Mouse (Mus musculus): Measurements from ENCODE around the gene Wnk4. TPM values are rescaled to one million over a fixed set of nuclear protein-coding genes. Genes with fewer than 3 reads are reported as not detected.
"Not testable (repeated sequence)": the region's sequence is repeated elsewhere in the genome, so short reads cannot be mapped to it uniquely, and the experiment has no call there.

Wnk4 gene
- polyA plus RNA-seq, 1 experiment from 2014 or later, result 5.8 TPM

DNA sequence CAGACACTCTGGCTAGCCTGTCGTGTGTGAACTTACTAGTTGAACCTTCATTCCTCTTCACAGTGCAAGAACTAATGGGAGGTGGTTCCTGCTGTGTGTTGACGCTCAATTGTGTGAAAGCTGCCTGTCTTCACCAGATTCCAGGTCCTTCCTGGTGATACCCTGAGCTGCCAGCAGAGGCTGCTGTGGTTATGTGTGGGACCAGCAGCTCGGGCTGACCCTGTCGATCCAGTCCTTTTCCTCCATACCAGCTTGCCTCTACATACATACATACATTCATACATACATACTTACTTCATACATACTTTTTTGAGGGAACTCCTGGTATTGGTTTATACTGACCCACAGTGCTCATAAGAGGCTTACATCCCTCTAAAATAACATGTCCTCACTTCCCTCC is 63.2 kb downstream of the Wnk4 start:
- Histone ChIP-seq H3K27me3 (ENCODE audit: insufficient read depth, low read length) (no peaks in the 10 kb centered on the region), H3K27ac (ENCODE audit: low read depth) (no peak overlapping the region), H3K4me2 (no peak overlapping the region), H3K4me1 (ENCODE audit: insufficient read depth) (no peaks in the 10 kb centered on the region), H3K36me3 (ENCODE audit: insufficient read depth) (peaks cover 77% of the 10 kb centered on the region), H3K4me3 (ENCODE audit: low read depth, low read length) (no peak overlapping the region), H3K9ac (no peak overlapping the region), H3K9me3 (ENCODE audit: low read depth, low read length) (no peaks in the 10 kb centered on the region)
- peak; percentile 86 for DNase-seq
- peak; percentile 97 for TF ChIP-seq CTCF (IDR thresholded peaks at IDR 0.05; ENCODE audit: low read depth)
- ATAC-seq (ENCODE audit: insufficient read depth), result peak; percentile 50; the same call in 1 of the 2 replicates
- 7% methylated on average over 4 of the region's 4 CpGs for WGBS

DNA sequence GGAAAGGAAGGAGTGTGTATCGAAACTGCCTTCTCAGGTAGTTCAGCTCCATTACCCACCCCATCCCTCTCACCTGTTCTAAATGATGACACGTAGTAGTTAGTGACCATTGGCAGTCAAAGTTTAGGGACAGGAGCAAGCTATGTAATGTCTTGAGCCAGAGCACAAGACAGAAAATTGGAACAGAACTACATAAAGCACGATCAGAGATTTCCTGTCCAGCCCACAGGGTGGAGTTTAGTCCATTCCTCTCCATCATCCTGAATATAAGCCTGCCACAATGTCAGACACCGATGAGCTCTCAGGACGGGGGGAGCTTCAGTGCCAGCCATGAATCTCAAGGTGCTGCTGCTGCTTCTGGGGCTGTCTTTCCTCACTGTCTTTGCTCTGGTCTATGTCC is 64.4 kb downstream of the Wnk4 start, which contains the start of gene Aoc2:
Gene Aoc2 (plus strand): TSS at position 301 of the 400 bp plus-strand sequence.
- Histone ChIP-seq H3K27me3 (ENCODE audit: insufficient read depth, low read length) (no peaks in the 10 kb centered on the region), H3K9ac (no peak within 1 kb of the TSS), H3K27ac (ENCODE audit: low read depth) (no peak within 1 kb of the TSS), H3K4me1 (ENCODE audit: insufficient read depth) (no peaks in the 10 kb centered on the region), H3K36me3 (ENCODE audit: insufficient read depth) (peaks cover 70% of the 10 kb centered on the region), H3K9me3 (ENCODE audit: low read depth, low read length) (no peaks in the 10 kb centered on the region), H3K4me2 (no peak within 1 kb of the TSS), H3K4me3 (ENCODE audit: low read depth, low read length) (no peak within 1 kb of the TSS)
- WGBS, result 89% methylated on average over 5 of the region's 5 CpGs
- TF ChIP-seq CTCF (IDR thresholded peaks at IDR 0.05; ENCODE audit: low read depth), result no peak
- ATAC-seq (ENCODE audit: insufficient read depth) (no peak), DNase-seq (no peak)

DNA sequence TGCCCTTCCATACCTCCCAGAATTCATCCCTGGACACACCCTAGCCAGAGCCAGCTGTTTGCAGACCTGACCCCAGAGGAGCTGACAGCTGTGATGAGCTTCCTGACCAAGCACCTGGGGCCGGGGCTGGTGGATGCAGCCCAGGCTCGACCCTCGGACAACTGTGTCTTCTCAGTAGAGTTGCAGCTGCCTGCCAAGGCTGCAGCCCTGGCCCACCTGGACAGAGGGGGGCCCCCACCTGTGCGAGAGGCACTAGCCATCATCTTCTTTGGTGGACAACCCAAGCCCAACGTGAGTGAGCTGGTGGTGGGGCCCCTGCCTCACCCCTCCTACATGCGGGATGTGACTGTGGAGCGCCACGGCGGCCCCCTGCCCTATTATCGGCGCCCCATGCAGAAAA is 64.8 kb downstream of the Wnk4 start:
- DNase-seq; H3K4me2 ChIP-seq; H3K9me3 ChIP-seq (ENCODE audit: low read depth, low read length); H3K27me3 ChIP-seq (ENCODE audit: insufficient read depth, low read length); H3K27ac ChIP-seq (ENCODE audit: low read depth); ATAC-seq (ENCODE audit: insufficient read depth); H3K4me1 ChIP-seq (ENCODE audit: insufficient read depth); H3K9ac ChIP-seq; H3K4me3 ChIP-seq (ENCODE audit: low read depth, low read length): not testable (repeated sequence)
- 95% methylated on average over 11 of the region's 11 CpGs for WGBS
- H3K36me3 ChIP-seq (ENCODE audit: insufficient read depth), result peaks cover 65% of the 10 kb centered on the region

- H3K4me1 ChIP-seq (ENCODE audit: insufficient read depth), result no peaks in the 10 kb centered on the region
- H3K36me3 ChIP-seq (ENCODE audit: insufficient read depth), result peaks cover 56% of the 10 kb centered on the region
- H3K4me2 ChIP-seq, result no peak overlapping the region
- H3K4me3 ChIP-seq (ENCODE audit: low read depth, low read length), result no peak overlapping the region
- ATAC-seq (ENCODE audit: insufficient read depth) (no peak), DNase-seq (no peak)
- no peak overlapping the region for H3K9ac ChIP-seq
- no peak for TF ChIP-seq CTCF (IDR thresholded peaks at IDR 0.05; ENCODE audit: low read depth)
- H3K9me3 ChIP-seq (ENCODE audit: low read depth, low read length), result no peaks in the 10 kb centered on the region
- 82% methylated on average over 11 of the region's 11 CpGs for WGBS
- H3K27ac ChIP-seq (ENCODE audit: low read depth), result no peak overlapping the region
- no peaks in the 10 kb centered on the region for H3K27me3 ChIP-seq (ENCODE audit: insufficient read depth, low read length)
Observed at GRCm38 (mm10) chr11:101326147-101326546, 65.8 kb downstream of the Wnk4 start.

Other genes with a start within 250 kb of the Wnk4 start
- 13.2 and 14.0 TPM in 2 replicates for gene Naglu, start 190.6 kb upstream of the Wnk4 start, polyA plus RNA-seq (2014; fragmentation: Nextera tagmentation; extraction: Ambion mirVana)
- not detected in 2 replicates for gene Hsd17b1, start 182.2 kb upstream of the Wnk4 start, polyA plus RNA-seq (2014; fragmentation: Nextera tagmentation; extraction: Ambion mirVana)
- 37.9 and 38.0 TPM in 2 replicates for gene Coasy, start 178.0 kb upstream of the Wnk4 start, polyA plus RNA-seq (2014; fragmentation: Nextera tagmentation; extraction: Ambion mirVana)
- gene Mlx, start 173.3 kb upstream of the Wnk4 start, polyA plus RNA-seq (2014; fragmentation: Nextera tagmentation; extraction: Ambion mirVana), result 39.1 and 40.5 TPM in 2 replicates
- gene Psmc3ip, start 165.1 kb upstream of the Wnk4 start, polyA plus RNA-seq (2014; fragmentation: Nextera tagmentation; extraction: Ambion mirVana), result 39.9 and 44.1 TPM in 2 replicates
- gene Retreg3, start 140.7 kb upstream of the Wnk4 start, polyA plus RNA-seq (2014; fragmentation: Nextera tagmentation; extraction: Ambion mirVana), result 9.3 and 9.4 TPM in 2 replicates
- 89.8 and 96.0 TPM in 2 replicates for gene Tubg1, start 140.6 kb upstream of the Wnk4 start, polyA plus RNA-seq (2014; fragmentation: Nextera tagmentation; extraction: Ambion mirVana)
- gene Tubg2, start 104.7 kb upstream of the Wnk4 start, polyA plus RNA-seq (2014; fragmentation: Nextera tagmentation; extraction: Ambion mirVana), result 2.7 and 4.1 TPM in 2 replicates
- 0.84 and 1.0 TPM in 2 replicates for gene Cntnap1, start 90.0 kb upstream of the Wnk4 start, polyA plus RNA-seq (2014; fragmentation: Nextera tagmentation; extraction: Ambion mirVana)
- 15.9 and 18.0 TPM in 2 replicates for gene Plekhh3, start 89.2 kb upstream of the Wnk4 start, polyA plus RNA-seq (2014; fragmentation: Nextera tagmentation; extraction: Ambion mirVana)
- gene Ccr10, start 85.1 kb upstream of the Wnk4 start, polyA plus RNA-seq (2014; fragmentation: Nextera tagmentation; extraction: Ambion mirVana), result 0.11 TPM in 1 of 2 replicates, not detected in the other
- 17.4 and 18.9 TPM in 2 replicates for gene Ezh1, start 34.1 kb upstream of the Wnk4 start, polyA plus RNA-seq (2014; fragmentation: Nextera tagmentation; extraction: Ambion mirVana)
- 271 and 276 TPM in 2 replicates for gene Ramp2, start 14.5 kb upstream of the Wnk4 start, polyA plus RNA-seq (2014; fragmentation: Nextera tagmentation; extraction: Ambion mirVana)
- gene Vps25, start 6.9 kb upstream of the Wnk4 start, polyA plus RNA-seq (2014; fragmentation: Nextera tagmentation; extraction: Ambion mirVana), result 132 and 139 TPM in 2 replicates
- 1.0 and 1.9 TPM in 2 replicates for gene Cntd1, start 18.4 kb downstream of the Wnk4 start, polyA plus RNA-seq (2014; fragmentation: Nextera tagmentation; extraction: Ambion mirVana)
- gene Coa3, start 18.5 kb downstream of the Wnk4 start, polyA plus RNA-seq (2014; fragmentation: Nextera tagmentation; extraction: Ambion mirVana), result 190 and 197 TPM in 2 replicates
- gene Becn1, start 41.7 kb downstream of the Wnk4 start, polyA plus RNA-seq (2014; fragmentation: Nextera tagmentation; extraction: Ambion mirVana), result 149 and 154 TPM in 2 replicates
- gene Psme3, start 55.6 kb downstream of the Wnk4 start, polyA plus RNA-seq (2014; fragmentation: Nextera tagmentation; extraction: Ambion mirVana), result 118 and 123 TPM in 2 replicates
- 1.5 TPM in 2 replicates for gene Aoc2, start 64.5 kb downstream of the Wnk4 start, polyA plus RNA-seq (2014; fragmentation: Nextera tagmentation; extraction: Ambion mirVana)
- gene Aoc3, start 70.0 kb downstream of the Wnk4 start, polyA plus RNA-seq (2014; fragmentation: Nextera tagmentation; extraction: Ambion mirVana), result 0.62 and 0.83 TPM in 2 replicates
- gene G6pc, start 107.0 kb downstream of the Wnk4 start, polyA plus RNA-seq (2014; fragmentation: Nextera tagmentation; extraction: Ambion mirVana), result not detected in 2 replicates
- gene Aarsd1, start 157.0 kb downstream of the Wnk4 start, polyA plus RNA-seq (2014; fragmentation: Nextera tagmentation; extraction: Ambion mirVana), result 85.4 and 93.3 TPM in 2 replicates
- 11.0 and 12.2 TPM in 2 replicates for gene Gm27029, start 164.2 kb downstream of the Wnk4 start, polyA plus RNA-seq (2014; fragmentation: Nextera tagmentation; extraction: Ambion mirVana)
- gene Rundc1, start 164.5 kb downstream of the Wnk4 start, polyA plus RNA-seq (2014; fragmentation: Nextera tagmentation; extraction: Ambion mirVana), result 16.6 and 17.4 TPM in 2 replicates
- 9.3 and 11.5 TPM in 2 replicates for gene Ptges3l, start 164.8 kb downstream of the Wnk4 start, polyA plus RNA-seq (2014; fragmentation: Nextera tagmentation; extraction: Ambion mirVana)
- gene Rpl27, start 181.7 kb downstream of the Wnk4 start, polyA plus RNA-seq (2014; fragmentation: Nextera tagmentation; extraction: Ambion mirVana), result 421 and 428 TPM in 2 replicates
- 11.4 and 12.1 TPM in 2 replicates for gene Ifi35, start 187.8 kb downstream of the Wnk4 start, polyA plus RNA-seq (2014; fragmentation: Nextera tagmentation; extraction: Ambion mirVana)
- gene Rnd2, start 204.4 kb downstream of the Wnk4 start, polyA plus RNA-seq (2014; fragmentation: Nextera tagmentation; extraction: Ambion mirVana), result 4.7 and 5.6 TPM in 2 replicates
- gene Vat1, start 205.7 kb downstream of the Wnk4 start, polyA plus RNA-seq (2014; fragmentation: Nextera tagmentation; extraction: Ambion mirVana), result 36.3 and 38.2 TPM in 2 replicates

All from lung, embryonic 14.5 days (tissue).